Mouse (Mus musculus) frontal cortex, postnatal 25 days (tissue): Measurements from ENCODE around the gene Kndc1.

ENCODE experiments used
- DNase-seq, 2 experiments: peaks; one replicate each; pipeline ENCODE4 v3.0.0; 2022; ENCODE audit warnings: low spot score in 2 of 2

Kndc1 gene

DNA sequence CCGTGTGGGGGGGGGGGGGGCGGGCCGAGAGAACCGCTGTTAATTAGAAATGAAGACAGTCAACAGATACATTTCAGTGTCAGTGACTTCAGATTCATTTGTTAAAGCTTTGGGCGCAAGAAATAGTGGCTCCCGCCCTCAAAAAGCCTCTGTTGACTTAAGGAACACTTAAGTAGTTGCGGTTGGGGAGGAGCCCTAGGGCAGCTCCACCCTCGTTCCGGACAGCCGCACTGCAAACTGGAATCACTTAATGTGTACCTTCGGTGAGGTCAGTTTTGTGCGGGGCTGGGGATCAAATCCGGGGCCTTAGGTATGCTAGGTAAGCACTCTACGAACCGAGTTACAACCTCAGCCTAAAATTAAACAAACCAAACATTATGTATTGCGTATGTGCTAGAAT lies 56.6 kb downstream of the Kndc1 start:
- DNase-seq: no peak

DNA sequence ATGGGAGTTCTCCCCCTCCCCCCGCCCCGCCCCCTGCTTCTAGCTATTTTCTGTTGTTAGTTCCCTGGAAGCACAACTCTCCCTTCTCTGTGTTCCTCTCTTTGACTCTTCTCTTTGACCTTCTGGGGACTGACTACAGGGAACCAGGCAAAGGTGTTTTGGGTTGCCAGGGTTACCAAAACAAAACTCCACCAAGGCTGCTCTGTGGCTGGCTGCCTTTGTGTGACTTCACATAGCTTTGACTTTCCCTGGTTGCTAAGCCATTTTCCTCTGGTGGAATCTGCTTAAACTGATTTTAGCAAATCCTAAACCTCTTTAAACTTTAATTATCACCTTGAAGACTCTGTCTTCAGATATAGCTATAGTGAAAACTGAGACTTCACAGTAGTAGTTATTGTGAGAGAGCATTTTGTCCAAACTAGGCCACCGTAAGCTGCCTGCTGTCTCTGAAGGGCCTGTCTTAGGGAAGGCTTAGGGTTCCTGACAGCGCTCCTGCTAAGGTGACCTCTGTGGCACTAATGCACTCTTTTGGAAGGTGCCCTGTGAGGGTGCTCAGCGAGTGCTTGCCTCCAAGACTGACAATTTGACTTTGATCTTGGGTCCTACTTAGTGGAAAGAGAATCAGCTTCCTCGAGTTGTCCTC lies 57.6 kb downstream of the Kndc1 start:
- no peak for DNase-seq

DNA sequence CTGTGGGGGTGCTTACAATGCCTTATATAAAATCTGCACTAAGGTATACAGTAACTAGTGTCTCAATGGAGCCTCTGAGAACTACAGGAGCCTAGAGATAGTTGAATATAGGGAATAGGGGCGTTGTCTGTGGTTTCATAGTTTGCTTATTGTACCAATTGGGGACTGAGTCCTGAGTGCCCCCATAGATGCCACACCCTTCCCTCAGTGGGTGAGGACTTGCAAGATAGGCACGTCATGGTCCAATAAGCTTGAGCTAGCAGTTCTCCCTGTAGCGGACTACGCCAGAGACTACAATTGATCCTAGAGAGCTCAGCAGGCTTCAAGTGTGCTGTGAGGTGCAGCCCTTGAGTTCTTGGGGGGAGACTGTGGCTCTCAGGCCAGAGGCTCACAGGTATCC lies 61.0 kb downstream of the Kndc1 start:
- DNase-seq: no peak

DNA sequence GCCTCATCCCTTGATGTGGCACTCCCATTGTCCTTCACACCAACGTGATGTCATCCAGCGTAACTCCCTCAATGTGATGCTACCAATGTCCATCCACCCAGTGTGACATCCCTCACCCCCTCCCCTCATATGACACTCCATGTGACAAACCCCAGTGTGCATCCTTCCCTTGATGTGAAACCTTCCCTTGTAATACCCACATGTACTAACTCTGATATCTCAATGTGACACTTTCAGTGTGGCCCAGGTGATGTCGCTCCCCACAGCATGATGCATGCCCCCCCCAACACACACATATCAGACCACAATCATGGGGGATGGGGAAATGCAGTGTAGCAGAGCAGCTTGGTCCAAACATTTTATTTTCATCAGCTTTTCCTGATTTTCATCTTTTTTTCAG lies 62.2 kb downstream of the Kndc1 start:
- no peak for DNase-seq

DNA sequence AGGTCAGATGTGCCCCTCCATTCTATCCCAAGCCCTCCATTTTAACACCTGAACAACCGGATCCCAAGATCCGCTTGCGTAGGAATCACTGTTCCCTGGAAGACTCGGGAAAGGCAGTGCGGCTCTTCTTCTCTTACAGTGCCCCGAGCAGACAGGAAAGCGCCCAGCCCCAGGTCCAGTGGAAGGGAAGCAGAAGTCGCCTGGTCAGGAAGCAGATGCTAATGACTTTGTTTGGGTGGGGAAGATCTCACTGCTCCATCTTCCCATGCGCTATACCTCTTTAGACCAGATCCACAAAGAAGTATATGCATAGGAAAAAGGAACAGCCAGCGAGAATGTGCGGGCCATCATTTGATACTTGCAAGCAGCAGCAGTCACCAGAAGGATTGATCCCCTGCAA lies 62.9 kb downstream of the Kndc1 start:
- DNase-seq: no peak

DNA sequence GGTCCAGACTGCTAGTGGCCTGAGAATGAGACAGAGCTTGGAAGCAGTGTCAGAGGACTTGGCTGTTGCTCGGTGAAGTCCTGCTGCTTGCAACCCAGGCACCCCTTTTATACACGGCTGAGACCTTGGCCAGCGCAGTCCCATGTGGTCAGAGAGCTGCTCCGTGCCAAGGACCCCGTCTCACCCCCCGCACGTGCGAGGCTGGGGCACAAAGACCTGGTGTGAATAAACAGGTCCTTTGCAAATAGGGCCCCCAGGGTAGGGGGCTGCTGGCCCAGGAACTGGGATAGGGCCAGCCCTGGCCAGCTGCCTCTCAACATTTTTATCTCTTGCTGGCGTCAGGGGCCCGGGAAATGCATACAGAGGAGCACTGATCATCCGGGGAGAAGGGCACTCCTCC lies 63.5 kb downstream of the Kndc1 start:
- DNase-seq: no peak

DNA sequence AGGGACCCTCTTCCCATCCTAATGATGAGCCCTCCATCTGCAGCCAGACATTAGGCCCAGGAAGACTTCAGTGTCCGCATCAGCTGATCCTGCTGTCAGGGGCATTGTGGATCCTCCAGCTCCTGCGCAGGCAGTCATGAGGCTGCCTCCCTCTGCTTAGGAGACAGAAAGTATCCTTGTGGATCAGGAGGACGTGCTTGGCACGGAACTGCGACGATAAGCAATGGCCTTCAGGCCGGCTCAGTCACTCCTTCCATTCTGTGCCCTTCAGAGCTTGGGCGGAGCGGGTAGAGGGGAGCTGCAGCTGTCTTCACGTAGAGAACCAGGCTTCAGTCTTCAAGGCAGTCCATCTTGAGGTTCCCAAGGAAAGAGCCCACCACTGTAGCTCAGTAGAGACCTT lies 66.6 kb downstream of the Kndc1 start:
- no peak for DNase-seq

DNA sequence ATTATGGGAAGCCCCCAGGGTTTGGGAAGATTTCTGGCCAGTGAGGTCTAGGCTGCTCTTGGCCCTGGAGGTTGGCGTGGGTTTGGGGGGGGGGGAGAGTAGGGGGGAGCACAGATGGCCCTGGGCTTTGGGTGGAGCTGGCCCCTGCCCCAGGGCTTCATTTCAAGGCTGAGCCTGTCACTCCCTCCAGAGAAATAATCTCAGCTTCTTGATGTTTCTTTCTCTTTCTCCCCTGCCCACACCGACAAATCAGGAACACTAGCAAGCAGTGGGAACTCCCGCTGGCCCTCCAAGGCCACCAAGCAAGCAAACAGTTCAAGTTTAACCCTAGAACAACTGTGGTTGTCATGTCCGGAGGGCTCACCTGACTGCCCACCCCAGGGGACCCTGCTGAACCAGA lies 69.3 kb downstream of the Kndc1 start:
- DNase-seq: no peak

DNA sequence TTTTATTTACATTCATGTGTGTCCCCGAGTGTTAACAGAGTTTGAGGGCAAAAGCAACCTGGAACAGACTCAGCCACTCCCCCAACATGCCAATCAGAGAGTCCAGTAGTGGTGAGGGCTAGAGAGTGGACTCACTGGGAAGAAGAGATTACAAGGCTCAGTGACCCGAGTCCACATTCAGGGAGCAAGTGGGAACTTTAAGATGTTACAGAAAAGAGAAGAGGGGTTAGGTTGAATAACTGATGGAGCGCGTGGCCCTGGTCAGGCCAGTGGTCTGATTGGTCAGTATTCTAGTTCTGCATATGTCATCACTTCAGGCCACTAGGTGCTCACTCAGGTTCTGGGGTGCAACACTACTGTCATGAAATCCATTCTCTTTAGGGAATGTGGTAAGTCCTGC lies 72.7 kb downstream of the Kndc1 start:
- no peak for DNase-seq

DNA sequence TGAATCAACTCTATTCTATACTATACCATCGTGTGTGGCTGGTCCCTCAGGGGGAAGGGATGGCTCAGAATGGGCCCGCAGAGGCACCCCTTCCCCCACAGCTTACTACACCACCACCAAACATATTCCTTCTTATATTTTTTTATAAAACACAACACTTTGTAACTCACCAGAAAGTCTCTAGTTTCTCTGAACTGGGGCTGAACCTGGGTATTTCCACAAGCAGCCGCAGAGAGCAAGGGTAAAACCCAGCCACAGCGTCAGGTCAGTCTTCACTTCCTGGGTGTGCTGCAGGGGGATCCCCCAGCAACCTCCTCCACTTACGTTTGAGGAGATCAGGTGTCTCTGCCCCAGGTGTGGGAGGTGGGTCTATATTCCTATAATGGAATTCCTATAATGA lies 73.9 kb downstream of the Kndc1 start:
- no peak for DNase-seq

DNA sequence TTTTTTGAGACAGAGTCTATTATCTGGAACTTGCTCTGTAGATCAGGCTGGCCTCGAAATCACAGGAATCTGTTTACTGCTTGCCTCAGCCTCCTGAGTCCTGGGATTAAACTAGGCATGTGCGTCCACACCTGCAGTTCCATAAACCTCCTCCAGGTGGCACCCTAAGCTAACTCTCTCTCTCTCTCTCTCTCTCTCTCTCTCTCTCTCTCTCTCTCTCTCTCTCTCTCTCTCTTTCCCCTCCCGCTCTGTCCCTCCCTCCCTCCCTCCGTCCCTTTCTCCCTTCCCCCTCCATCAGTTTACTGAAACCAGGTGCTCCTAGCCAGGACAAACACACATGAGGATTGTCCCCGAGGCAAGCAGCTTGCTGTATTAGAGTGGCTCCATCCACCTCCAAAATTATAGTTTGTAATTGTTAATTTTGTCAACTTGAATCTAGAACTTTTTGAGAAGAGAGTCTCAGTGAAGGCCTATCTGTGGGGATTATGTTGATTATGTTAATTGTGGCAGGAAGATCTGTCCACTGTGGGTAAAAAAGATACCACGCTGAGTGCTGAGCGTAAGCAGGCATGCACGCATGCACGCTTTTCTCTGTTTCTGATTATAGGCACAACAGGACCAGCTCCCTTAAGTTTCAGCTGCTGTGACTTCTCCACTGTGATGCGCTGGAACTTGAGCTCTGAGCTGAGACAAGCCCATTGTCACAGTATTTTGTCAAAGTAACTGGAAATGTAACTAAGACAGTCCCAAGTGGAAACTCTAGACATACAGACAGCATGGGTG lies 75.0 kb downstream of the Kndc1 start:
- DNase-seq: peak; percentile 85 to 93

DNA sequence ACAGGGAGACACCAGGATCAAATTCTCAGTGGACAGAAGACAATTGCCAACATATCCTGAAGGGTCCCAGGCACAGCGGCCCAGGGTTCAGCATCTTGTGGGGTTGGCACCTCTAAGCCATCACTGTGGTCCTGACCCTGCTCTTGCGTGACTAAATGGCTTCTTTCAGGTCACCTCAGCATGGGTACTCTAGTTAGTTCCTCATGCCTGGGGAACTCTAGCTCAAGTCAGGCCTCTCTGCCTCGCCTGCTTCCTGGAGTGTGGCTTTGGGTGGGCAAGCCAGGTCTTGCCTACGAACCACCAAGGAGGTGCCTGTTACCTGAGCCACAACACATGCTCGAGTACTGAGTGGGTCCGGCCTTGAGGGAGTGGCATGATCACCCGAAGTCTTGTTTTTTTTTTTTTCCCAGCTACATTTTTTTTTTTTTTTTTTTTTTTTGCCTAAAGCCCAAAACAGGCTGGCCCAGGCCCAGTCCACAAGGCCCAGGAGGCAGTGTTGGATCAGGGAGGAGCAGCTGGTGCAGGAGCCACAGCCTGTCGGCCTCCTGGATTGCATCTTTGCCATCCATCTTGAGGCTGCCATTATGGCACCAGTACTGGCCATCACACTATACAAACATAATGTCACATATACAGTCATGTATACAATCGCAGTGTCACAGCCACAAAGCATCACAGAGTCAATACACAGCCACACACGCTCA lies 75.9 kb downstream of the Kndc1 start:
- DNase-seq: no peak

DNA sequence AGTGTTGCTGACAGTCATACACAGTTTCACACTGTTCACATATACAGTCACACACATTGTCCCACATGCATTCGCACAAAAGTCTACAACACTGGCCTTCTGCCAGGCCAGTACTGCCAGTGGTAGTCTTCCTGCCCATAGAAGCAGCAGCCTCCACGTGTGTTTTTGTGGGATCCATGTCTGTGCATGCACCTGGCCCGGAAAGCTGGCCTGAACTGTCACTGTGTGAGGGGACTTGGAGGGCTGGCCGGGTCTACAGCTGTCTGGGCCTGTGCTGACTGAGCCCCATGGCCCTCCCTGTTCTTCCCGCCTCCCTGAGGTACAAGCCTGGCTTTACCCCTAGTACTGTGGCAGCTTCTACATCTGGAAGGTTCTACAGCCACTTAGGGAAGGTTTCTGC lies 76.5 kb downstream of the Kndc1 start:
- no peak for DNase-seq

DNA sequence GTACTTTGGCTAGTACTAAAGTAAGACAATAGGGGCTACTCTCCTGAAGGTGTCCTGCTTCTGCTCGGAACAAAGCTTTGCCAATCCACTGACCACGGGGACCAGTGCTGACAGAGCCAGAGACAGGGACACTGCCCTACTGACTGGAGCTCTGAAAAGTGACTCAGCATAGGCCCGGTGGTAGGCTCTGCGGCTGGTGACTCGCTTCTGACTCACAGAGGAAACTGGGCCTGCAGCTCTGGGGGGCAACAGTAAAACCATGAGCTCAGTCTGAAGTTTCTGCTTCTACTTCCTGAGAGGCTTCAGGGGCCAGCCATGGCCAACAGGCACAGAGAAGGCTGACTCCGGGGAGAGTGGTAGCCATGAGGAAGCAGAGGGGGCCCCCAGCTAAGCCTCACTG lies 76.9 kb downstream of the Kndc1 start:
- no peak for DNase-seq

DNA sequence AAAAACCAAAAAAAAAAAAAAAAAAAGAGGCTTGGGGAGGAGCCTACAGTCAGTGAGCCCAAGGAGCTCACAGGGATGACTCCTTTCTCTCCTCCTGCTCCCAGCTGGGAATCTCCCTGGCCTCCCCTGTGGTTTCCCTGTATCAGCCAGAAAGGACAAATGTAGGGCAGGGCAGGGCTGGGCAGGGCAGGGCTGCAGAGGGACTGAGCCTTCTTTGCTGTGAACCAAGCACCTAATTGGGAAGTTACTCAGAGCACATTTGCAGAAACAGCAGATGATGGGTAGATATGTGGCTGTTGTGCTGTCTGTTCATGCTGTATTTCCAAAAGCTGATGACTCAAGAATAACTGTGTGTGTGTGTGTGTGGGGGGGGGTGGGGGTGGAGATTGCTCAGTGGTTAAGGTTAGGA lies 78.4 kb downstream of the Kndc1 start:
- DNase-seq: no peak

DNA sequence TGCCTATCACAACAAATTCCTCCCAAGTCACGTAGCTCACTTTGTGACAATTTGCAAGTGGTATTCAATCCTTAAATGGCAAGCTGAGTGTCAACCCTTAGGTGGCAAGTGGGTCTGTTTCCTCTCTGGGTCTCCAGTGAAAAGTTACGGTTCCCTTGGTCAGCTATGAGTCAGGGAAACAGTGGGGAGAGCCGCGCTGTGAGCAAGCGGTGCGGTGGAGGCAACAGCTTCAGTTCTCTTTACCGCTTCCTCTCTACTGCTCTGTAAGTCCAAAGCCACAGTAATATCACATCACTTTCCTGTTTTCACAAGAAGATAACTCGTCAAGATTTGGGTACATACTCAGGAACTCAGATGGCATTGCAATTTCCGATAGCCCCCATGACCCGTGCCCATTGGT lies 79.8 kb downstream of the Kndc1 start:
- DNase-seq: no peak

DNA sequence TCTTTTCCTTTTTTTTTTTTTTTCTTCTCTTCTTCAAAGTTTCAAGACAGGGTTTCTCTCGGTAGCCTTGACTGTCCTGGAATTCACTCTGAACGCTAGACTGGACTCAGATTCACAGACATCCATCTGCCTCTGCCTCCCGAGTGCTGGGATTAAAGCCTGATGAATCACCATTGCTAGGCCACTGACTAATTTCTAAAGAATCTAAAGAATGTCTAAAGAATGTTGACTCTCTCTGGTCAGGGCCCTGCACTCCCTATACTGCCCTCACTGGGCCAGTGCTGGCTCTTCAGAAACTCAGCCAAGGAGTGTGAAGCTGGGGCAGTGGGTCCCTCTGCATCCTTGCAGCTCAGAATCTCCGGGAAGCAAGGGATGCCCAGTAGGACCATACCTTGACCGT lies 81.0 kb downstream of the Kndc1 start:
- no peak for DNase-seq

DNA sequence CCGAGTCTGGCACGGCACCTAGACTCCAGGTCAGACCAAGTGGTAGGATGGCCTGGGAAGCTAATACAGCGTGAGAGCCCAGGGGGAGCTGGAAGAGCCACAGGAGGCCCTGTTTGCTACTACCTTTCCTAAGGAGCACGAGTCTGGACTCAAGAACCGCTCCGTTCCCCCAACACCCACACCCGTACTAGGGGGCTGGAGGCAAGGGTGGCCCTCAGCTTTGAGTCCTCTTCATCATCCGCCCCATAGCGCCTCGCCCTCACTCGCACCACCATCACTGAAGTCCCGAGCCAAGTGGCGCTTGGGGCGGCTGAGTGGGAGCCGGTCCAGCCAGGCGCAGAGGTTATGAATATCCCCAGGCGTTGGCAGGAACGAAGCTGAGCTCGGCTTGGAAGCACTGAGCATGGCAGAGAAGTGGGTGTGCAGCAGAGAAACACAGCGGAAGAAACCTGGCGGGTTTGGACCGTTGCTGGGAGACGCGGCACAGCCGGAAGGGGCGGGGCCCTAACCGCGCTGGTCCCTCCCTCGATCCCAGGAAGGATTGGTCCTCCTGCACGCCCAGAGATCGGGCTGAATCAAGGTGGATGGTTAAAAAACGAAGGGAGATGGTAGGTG lies 83.9 kb downstream of the Kndc1 start, which contains the start of gene 6430531B16Rik:
Gene 6430531B16Rik, minus strand, starts transcription at position 478 of the 615 bp plus-strand sequence.
- DNase-seq: peak; percentile 69 to 85

DNA sequence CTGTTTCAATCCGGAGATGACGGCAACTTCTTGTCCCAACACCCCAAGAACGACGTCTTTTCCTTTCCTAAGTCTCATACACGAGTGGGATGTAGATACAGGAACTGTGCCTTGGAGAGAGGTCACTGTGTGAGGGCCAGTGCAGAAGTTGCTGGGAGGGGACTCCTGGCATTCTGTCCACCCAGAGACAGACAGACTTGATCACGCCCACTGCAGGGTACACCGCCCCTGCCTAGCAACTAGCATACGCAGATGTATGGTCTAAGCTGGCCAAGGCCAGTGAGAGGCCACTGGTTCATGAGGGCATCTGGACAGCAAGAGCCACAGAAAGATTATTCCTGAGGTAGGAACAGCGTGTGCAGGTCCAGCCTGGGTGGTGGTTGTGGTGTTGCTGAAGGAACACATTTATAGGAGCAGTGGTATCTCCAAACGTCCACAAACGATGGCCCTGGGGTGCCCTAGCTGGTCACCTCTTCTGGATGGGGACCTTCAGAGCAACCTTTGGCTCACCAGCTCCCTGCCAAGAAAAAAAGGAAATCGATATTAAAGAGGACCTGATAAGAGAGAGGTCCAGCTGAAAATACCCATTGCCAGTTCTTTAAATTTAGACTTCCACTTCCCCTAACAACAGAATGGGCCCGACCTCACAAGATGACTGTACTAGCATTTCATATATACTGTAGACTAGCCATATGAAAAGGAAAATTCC lies 84.7 kb downstream of the Kndc1 start:
- DNase-seq: peak in 1 of 2 experiments; percentile 18

DNA sequence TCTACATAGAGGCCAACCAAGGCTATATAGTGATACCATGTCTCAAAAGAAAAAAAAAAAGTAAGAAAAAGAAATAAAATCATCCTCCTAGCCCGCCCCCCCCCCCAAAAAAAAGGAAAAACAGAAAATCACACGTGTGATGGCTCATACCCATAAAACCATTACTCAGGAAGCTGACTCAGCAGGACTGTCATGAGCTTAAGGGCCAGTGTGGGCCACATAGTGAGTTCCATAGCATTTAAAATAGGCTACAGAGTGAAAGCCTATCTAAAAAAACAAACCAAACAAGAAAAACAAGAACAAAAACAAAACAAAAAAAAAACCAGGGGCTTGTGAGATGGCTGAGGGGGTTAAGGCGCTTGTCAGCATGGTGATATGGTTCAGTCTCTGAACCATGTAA lies 86.3 kb downstream of the Kndc1 start:
- no peak for DNase-seq

DNA sequence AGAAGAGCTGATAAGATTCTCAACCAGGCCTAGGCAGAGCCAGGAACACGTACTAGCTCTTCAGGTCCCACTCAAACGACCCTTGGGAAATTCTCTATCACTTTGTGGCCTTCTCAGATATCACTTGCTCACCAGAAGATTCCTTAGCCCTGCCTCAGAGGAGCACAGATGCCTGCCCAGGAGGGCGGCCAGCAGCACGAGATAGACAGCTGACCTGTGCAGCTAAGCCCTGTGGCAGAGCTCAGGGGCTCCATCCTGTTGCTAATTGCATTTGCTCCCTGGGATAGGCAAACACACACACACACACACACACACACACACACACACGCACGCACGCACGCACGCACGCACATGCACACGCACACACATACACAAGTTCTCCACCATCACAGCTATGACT lies 87.6 kb downstream of the Kndc1 start:
- DNase-seq: no peak

DNA sequence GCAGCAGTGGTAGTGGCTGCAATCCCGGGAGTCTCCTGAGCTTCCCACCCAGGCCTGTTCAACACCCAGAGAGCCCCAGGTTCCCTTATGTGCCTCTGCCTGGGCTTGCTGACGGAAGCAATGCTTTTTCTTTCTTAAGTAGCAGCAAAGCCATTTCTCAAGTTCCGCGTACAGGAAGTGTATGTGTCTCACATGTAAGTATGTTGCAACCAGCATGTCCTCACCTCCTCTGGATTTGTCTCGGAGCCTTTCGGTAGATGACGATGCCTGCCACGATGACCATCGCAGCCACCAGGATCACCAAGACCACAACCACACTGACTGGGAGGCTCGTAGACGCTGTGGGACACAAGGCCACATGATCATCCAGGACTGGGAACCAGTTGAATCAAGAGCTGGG lies 90.0 kb downstream of the Kndc1 start:
- no peak for DNase-seq
